Mouse (Mus musculus) heart, embryonic 15.5 days (tissue): ENCODE data around the gene Nos1ap. TPM values are rescaled to one million over a fixed set of nuclear protein-coding genes. Genes with fewer than 3 reads are reported as not detected.
A peak's percentile ranks its signal among the peaks of the same experiment; 100 is the strongest.

Source experiments
- ATAC-seq: fragments of 200-750 bp; cut with Nextera tagmentation; replicated peaks from 2 replicates; pipeline ENCODE4 v1.8.0; 2017; ENCODE audit warnings: low read depth, moderate TSS enrichment; ENCODE audit not compliant: insufficient number of reproducible peaks, insufficient read depth, low FRiP score
- H3K27ac ChIP-seq: fragments of 300-500 bp; sonication (generic); 2 replicates; pipeline ENCODE4 v1.5.1; 2015; ENCODE audit warnings: mild to moderate bottlenecking, inconsistent platforms
- H3K27me3 ChIP-seq: fragments of 300-500 bp; sonication (generic); 2 replicates; pipeline ENCODE4 v1.6.1; 2015; ENCODE audit warnings: inconsistent platforms
- H3K36me3 ChIP-seq: fragments of 300-500 bp; sonication (generic); 2 replicates; pipeline ENCODE4 v1.6.1; 2015; ENCODE audit warnings: mild to moderate bottlenecking, inconsistent platforms
- H3K4me1 ChIP-seq: fragments of 300-500 bp; sonication (generic); replicated peaks from 2 replicates; pipeline ENCODE4 v1.6.1; 2015; ENCODE audit warnings: inconsistent platforms
- H3K4me2 ChIP-seq: fragments of 300-500 bp; sonication (generic); 2 replicates; pipeline ENCODE4 v1.6.1; 2015; ENCODE audit warnings: inconsistent platforms, mild to moderate bottlenecking, moderate library complexity
- H3K4me3 ChIP-seq: fragments of 300-500 bp; sonication (generic); 2 replicates; pipeline ENCODE4 v1.5.1; 2015; ENCODE audit warnings: mild to moderate bottlenecking, inconsistent platforms
- H3K9ac ChIP-seq: fragments of 300-500 bp; sonication (generic); 2 replicates; pipeline ENCODE4 v1.6.1; 2015; ENCODE audit warnings: mild to moderate bottlenecking, inconsistent platforms
- H3K9me3 ChIP-seq: fragments of 300-500 bp; sonication (generic); replicated peaks from 2 replicates; pipeline ENCODE4 v1.6.1; 2016; ENCODE audit warnings: inconsistent platforms
- WGBS: fragments of 180-500 bp; shearing (Covaris S2); methylation state at CpG from one replicate; pipeline ENCODE4 v1.1.7; 2015; ENCODE audit warnings: mixed read lengths; 5-methylcytosine and 5-hydroxymethylcytosine counted together
- polyA plus RNA-seq: library from polyadenylated mRNA; unstranded; fragments of >200 nt; fragmentation: Nextera tagmentation; extraction: Ambion mirVana; gene quantifications from 2 replicates; pipeline ENCODE4 v1.2.1, GENCODE M21; 2015

Gene Nos1ap
- polyA plus RNA-seq, 1 experiment from 2014 or later: 13.7 TPM

DNA sequence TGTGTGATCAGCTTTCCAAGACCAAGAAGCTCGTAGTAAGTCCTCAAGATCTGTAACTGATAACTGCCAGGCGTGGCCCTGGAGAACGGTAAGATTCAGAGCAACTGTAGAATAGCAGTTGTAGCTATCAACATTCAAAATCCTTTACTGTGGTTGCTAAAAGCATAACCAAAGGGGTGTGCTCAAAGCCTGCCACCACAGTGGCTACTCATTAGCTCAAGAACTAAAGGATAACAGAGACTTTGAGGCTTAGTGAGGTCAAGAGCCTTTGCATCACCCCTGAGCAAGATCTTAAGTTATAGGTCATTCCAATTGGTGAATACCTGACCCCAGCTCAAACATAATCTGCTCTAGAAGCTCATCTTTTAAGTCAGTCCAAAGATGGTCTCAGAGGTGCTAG lies 134.3 kb downstream of the Nos1ap start:
- Histone ChIP-seq H3K9ac (no peak overlapping the region), H3K4me1 (peaks cover 13% of the 10 kb centered on the region; the same call in 1 of the 2 replicates), H3K27me3 (no peaks in the 10 kb centered on the region), H3K4me2 (no peak overlapping the region), H3K36me3 (no peaks in the 10 kb centered on the region), H3K9me3 (no peaks in the 10 kb centered on the region), H3K4me3 (no peak overlapping the region), H3K27ac (no peak overlapping the region)
- WGBS: 80% methylated on average over 3 of the region's 3 CpGs
- ATAC-seq: no peak

- H3K4me3 ChIP-seq: no peak overlapping the region
- H3K4me2 ChIP-seq: no peak overlapping the region
- 41% methylated on average over 3 of the region's 3 CpGs for WGBS
- no peaks in the 10 kb centered on the region for H3K9me3 ChIP-seq
- H3K27me3 ChIP-seq: no peaks in the 10 kb centered on the region
- no peak for ATAC-seq
- no peaks in the 10 kb centered on the region for H3K36me3 ChIP-seq
- H3K27ac ChIP-seq: no peak overlapping the region
- no peak overlapping the region for H3K9ac ChIP-seq
- H3K4me1 ChIP-seq: peaks cover 11% of the 10 kb centered on the region; the same call in 1 of the 2 replicates
Measured at GRCm38 (mm10) chr1:170453455-170453854, 136.2 kb downstream of the Nos1ap start.

- no peaks in the 10 kb centered on the region; the same call in 1 of the 2 replicates for H3K4me1 ChIP-seq
- WGBS: 49% methylated on average over 2 of the region's 2 CpGs
- no peak overlapping the region for H3K9ac ChIP-seq
- H3K27ac ChIP-seq: no peak overlapping the region
- no peak for ATAC-seq
- H3K27me3 ChIP-seq: no peaks in the 10 kb centered on the region
- H3K4me3 ChIP-seq: no peak overlapping the region
- H3K36me3 ChIP-seq: no peaks in the 10 kb centered on the region
- no peaks in the 10 kb centered on the region for H3K9me3 ChIP-seq
- H3K4me2 ChIP-seq: no peak overlapping the region
Measured at GRCm38 (mm10) chr1:170448244-170448643, 141.4 kb downstream of the Nos1ap start.

GRCm38 (mm10) chr1:170445458-170445857 lies 144.2 kb downstream of the Nos1ap start:
- no peaks in the 10 kb centered on the region; the same call in 1 of the 2 replicates for H3K4me1 ChIP-seq
- no peaks in the 10 kb centered on the region for H3K36me3 ChIP-seq
- no peaks in the 10 kb centered on the region for H3K9me3 ChIP-seq
- no peak overlapping the region for H3K4me2 ChIP-seq
- 64% methylated on average over 3 of the region's 3 CpGs for WGBS
- H3K27ac ChIP-seq: no peak overlapping the region
- no peak for ATAC-seq
- no peak overlapping the region for H3K9ac ChIP-seq
- no peaks in the 10 kb centered on the region for H3K27me3 ChIP-seq
- H3K4me3 ChIP-seq: no peak overlapping the region

DNA sequence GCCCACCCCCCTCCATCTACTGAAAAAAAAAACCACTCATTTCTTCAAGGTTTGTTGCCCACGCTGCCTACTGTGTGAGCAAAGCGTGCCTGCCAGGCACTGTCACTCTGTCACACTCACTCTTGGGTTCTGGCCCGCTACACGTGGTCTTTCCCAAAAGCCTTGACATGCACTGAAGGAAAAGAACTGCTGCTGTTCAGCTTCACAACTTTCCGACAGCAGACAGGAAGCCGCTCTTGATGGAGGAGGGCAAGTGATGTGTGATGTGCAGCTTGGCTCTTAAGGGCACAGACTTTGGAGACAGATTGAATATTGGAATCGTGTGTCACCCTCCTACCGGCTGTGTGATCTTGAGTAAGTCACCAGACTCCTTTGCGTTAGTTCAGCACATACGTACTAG lies 149.3 kb downstream of the Nos1ap start:
- Histone ChIP-seq H3K4me2 (no peak overlapping the region), H3K9me3 (no peaks in the 10 kb centered on the region), H3K4me1 (peaks cover 17% of the 10 kb centered on the region), H3K9ac (no peak overlapping the region), H3K4me3 (no peak overlapping the region), H3K36me3 (no peaks in the 10 kb centered on the region), H3K27ac (no peak overlapping the region), H3K27me3 (no peaks in the 10 kb centered on the region)
- WGBS: 68% methylated on average over 10 of the region's 10 CpGs
- ATAC-seq: no peak

DNA sequence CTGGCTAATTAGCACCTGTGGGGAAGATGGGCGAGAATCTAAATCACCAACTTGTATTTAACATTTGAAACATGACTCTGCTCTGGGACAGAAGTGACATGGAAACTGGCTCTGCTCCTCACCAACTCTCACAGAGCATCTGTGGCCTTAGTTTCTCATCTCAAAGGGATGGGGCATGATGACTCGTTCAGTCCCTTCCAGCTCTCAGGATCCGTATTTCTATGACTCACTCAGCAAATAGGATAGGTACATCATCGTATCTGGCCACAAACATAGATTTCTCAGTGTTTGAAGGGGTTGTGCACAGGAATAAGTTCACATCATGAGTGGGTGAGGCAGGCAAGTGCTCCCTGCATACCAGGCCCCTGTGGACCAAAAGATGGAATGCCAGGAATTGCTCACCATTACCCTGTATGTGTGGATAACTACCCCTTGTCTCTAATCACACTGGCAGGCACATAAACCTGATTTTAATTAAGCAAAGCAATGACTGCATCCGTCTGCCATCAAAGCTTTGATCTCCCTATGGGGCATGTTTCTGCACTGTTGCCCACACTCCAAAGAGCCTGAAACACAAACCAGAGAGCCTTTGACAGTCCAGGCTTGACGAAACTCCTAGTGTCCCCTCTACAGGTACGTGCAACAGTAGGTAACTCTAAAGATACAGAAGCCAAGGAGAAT lies 151.1 kb downstream of the Nos1ap start:
- Histone ChIP-seq H3K4me3 (no peak overlapping the region), H3K36me3 (no peaks in the 10 kb centered on the region), H3K9ac (no peak overlapping the region), H3K27me3 (no peaks in the 10 kb centered on the region), H3K4me2 (no peak overlapping the region), H3K27ac (no peak overlapping the region), H3K4me1 (peaks cover 26% of the 10 kb centered on the region), H3K9me3 (no peaks in the 10 kb centered on the region)
- ATAC-seq: no peak
- WGBS: 55% methylated on average over 7 of the region's 7 CpGs

GRCm38 (mm10) chr1:170434146-170434545 lies 155.5 kb downstream of the Nos1ap start:
- Histone ChIP-seq H3K36me3 (no peaks in the 10 kb centered on the region), H3K27me3 (no peaks in the 10 kb centered on the region), H3K4me3 (no peak overlapping the region), H3K9me3 (no peaks in the 10 kb centered on the region), H3K9ac (no peak overlapping the region), H3K27ac (no peak overlapping the region), H3K4me1 (peaks cover 29% of the 10 kb centered on the region), H3K4me2 (no peak overlapping the region)
- WGBS: 89% methylated on average over 4 of the region's 4 CpGs
- no peak for ATAC-seq

- no peak for ATAC-seq
- H3K36me3 ChIP-seq: no peaks in the 10 kb centered on the region
- H3K4me1 ChIP-seq: peaks cover 25% of the 10 kb centered on the region
- H3K4me3 ChIP-seq: no peak overlapping the region
- H3K9me3 ChIP-seq: no peaks in the 10 kb centered on the region
- no peak overlapping the region for H3K27ac ChIP-seq
- no peaks in the 10 kb centered on the region for H3K27me3 ChIP-seq
- no peak overlapping the region for H3K4me2 ChIP-seq
- no peak overlapping the region for H3K9ac ChIP-seq
Measured at GRCm38 (mm10) chr1:170433661-170434060, 156.0 kb downstream of the Nos1ap start.

DNA sequence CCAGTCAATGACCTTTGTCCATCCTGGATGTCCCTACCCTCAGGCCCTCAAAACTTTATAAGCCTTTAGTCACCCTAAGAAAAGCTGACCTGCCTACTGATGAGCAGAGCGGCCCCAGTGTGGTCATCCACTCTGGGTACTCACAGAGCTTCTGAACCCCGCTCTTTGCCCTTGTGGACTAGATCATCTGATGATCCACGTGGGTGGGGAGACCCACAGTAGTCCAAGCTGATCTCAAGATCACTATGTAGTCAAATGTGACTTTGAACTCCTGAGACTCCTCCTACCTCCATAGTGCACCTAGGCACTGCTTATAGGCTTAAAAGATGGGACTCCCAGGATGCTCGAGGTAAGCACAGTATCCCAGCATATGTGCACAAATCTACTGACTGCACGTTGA lies 157.4 kb downstream of the Nos1ap start:
- Histone ChIP-seq H3K4me1 (peaks cover 22% of the 10 kb centered on the region), H3K9ac (no peak overlapping the region), H3K4me3 (no peak overlapping the region), H3K27ac (no peak overlapping the region), H3K9me3 (no peaks in the 10 kb centered on the region), H3K4me2 (no peak overlapping the region), H3K36me3 (no peaks in the 10 kb centered on the region), H3K27me3 (no peaks in the 10 kb centered on the region)
- WGBS: 80% methylated on average over 5 of the region's 5 CpGs
- no peak for ATAC-seq

DNA sequence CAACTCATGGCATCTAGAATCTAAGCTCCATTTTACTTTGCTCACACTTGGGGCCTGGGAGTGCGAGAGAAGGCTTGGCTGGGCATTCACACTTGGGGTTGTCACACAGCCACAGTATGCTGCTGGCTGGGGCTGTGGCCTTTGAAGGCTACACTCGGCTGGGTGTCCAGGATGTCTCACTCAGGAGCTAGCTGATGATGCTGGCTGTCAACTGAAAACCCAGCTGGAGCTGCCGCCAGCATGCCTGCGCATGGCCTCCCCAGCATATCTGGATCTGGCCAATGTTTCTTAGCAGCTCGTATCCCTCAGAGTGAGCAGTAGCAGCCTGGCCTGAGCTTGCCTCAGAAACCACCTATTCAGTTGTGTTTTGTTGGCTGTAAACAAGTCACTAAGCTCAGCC lies 158.3 kb downstream of the Nos1ap start:
- ATAC-seq: peak; percentile 76
- no peak overlapping the region for H3K4me3 ChIP-seq
- H3K27me3 ChIP-seq: no peaks in the 10 kb centered on the region
- peak overlapping the region; percentile 12; the same call in 1 of the 2 replicates for H3K27ac ChIP-seq
- no peak overlapping the region for H3K9ac ChIP-seq
- no peaks in the 10 kb centered on the region for H3K9me3 ChIP-seq
- H3K4me1 ChIP-seq: peaks cover 20% of the 10 kb centered on the region
- no peaks in the 10 kb centered on the region for H3K36me3 ChIP-seq
- 21% methylated on average over 5 of the region's 5 CpGs for WGBS
- no peak overlapping the region for H3K4me2 ChIP-seq

GRCm38 (mm10) chr1:170430660-170431059 lies 159.0 kb downstream of the Nos1ap start:
- no peak overlapping the region for H3K4me3 ChIP-seq
- H3K27ac ChIP-seq: no peak overlapping the region
- H3K9ac ChIP-seq: no peak overlapping the region
- no peaks in the 10 kb centered on the region for H3K9me3 ChIP-seq
- no peak for ATAC-seq
- WGBS: 88% methylated on average over 7 of the region's 7 CpGs
- no peak overlapping the region for H3K4me2 ChIP-seq
- H3K27me3 ChIP-seq: no peaks in the 10 kb centered on the region
- H3K36me3 ChIP-seq: no peaks in the 10 kb centered on the region
- peaks cover 15% of the 10 kb centered on the region for H3K4me1 ChIP-seq

- no peaks in the 10 kb centered on the region for H3K9me3 ChIP-seq
- no peak overlapping the region for H3K4me3 ChIP-seq
- peaks cover 8% of the 10 kb centered on the region for H3K4me1 ChIP-seq
- no peaks in the 10 kb centered on the region for H3K36me3 ChIP-seq
- no peak overlapping the region for H3K4me2 ChIP-seq
- no peak overlapping the region for H3K27ac ChIP-seq
- no peak for ATAC-seq
- no peak overlapping the region for H3K9ac ChIP-seq
- WGBS: 79% methylated on average over 6 of the region's 6 CpGs
- no peaks in the 10 kb centered on the region for H3K27me3 ChIP-seq
Measured at GRCm38 (mm10) chr1:170429656-170430055, 160.0 kb downstream of the Nos1ap start.
